Mouse (Mus musculus): ENCODE measurements at regions not wholly inside any gene's neighbourhood (a gene's known extent, or its start where the extent isn't known, plus 50 kb on each side); places are given as distances from the start of the nearest gene placed in this dataset.

GRCm38 (mm10) chr2:161470844-161471243, 362.0 kb upstream of the Chd6 start:
- no peak for DNase-seq

- DNase-seq: peak; percentile 32
These were observed 361.1 kb upstream of the Chd6 start for GRCm38 (mm10) chr2:161470025-161470424.

DNA sequence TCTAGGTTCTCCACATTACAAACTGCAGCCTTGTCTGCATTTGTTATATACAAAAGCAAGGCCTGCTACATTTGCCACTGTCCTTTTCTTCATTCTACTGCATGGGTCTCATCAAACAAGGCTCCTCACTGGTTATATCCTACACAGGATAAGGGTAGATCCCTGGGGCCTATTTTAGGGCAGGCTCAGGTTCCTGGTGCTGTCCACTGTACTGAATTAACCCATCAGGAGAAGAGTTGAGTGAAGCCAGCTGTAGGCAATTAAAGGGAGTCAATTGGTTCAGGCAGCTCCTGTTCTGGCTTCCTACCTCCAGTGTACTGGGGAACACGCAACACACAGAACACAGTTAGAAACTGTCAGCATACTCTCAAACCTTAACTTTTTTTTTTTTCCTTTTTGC, 358.2 kb upstream of the Chd6 start:
- DNase-seq: no peak

DNA sequence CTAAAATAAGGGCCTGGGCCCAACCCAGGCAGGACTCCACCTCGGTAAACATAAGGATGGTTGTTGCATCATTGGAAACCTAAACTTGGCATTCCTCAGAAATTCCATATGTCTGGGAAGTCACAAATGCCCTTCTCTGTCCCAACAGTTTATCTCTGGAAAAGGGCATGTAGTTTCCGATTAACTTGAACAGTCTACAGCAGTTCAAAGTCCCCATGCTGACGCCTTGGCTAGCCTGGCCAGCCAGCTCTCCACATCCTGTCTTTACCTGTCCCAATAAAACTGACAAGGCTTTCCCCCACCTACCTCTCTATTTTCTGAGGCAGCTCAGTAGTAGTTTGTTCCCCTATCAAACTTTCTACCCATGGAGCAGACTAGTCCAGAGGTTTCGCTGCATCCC, 351.7 kb upstream of the Chd6 start:
- no peak for DNase-seq

GRCm38 (mm10) chr2:161454466-161454865, 345.6 kb upstream of the Chd6 start:
- no peak for DNase-seq

- no peak for DNase-seq
These were observed 324.9 kb upstream of the Chd6 start for GRCm38 (mm10) chr2:161433816-161434215.

DNA sequence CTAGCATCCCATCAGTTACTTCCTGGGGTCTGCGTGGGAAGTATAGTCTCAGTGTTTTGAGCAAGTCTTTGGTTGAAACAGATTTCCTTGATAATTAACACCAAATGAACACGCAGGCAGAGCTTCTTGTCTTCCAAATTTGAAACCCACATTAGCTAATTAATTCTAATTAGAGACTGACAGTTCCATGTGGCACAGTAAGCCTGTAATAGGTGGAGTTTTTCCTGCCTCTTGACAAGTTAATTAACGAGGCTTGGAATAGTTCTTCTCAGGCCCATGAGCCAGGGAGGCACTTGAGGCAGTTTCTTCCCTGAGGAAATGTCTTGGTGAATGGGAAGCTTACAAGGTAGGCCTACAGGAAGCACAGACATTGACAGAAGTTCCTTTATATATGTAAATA, 320.4 kb upstream of the Chd6 start:
- DNase-seq: no peak

- DNase-seq: peak; percentile 14
These were observed 316.7 kb upstream of the Chd6 start for GRCm38 (mm10) chr2:161425587-161425986.

GRCm38 (mm10) chr2:161418062-161418461, 309.2 kb upstream of the Chd6 start:
- DNase-seq: no peak

DNA sequence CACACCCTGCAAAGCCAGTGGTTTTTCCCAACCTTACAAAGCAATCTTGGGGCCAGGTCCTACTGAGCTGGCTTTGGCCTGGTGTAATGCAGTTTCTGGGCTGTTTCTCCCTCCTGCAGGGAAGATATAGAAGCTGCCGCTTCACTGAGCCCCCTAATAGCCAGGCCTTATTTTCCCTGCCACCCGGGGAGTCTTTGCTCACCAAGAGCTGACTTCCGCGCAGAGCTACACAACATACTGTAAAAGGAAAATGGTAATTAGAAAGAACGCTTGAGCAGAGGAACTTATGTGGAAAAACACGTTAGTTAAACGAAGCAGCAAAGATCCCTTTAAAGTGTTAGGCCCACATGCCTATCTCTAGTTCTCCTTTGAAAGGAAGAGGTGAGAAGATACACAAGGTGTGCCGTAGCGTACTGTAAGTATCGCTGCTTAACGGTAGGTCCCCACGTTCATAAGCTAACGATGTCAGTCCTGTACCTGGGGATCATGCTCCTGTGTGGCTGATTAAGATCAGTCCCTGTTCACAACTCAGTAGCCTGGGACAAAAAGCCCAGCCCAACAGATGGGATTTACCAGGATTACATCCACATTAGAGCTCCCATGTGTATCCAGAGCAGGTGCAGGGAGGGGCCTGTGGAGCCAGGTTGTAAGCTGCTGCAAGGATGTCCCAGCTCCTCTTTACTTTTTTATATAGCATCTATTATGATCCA, 307.5 kb upstream of the Chd6 start:
- DNase-seq: no peak

DNA sequence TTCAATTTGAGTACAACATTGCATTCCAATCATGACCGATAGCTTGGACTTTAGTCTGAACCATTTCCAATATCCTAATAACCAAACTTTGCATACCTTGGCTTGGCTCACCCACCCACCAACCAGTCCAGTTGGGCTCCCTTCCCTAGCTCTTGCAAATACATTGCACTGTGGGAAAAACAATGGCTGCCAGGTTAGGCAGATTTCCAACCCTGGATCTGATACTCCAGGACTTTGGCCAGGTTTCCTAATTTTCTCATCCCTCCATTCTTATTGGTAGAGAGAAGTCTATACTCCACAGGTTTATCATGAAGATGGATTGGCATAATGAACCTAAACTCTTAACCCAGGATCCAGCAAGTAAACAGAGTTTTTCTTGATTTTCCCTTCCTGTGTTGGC, 299.4 kb upstream of the Chd6 start:
- no peak for DNase-seq

GRCm38 (mm10) chr2:161405847-161406384, 297.0 kb upstream of the Chd6 start:
- DNase-seq: no peak

GRCm38 (mm10) chr2:161398061-161398460, 289.2 kb upstream of the Chd6 start:
- DNase-seq: no peak

DNA sequence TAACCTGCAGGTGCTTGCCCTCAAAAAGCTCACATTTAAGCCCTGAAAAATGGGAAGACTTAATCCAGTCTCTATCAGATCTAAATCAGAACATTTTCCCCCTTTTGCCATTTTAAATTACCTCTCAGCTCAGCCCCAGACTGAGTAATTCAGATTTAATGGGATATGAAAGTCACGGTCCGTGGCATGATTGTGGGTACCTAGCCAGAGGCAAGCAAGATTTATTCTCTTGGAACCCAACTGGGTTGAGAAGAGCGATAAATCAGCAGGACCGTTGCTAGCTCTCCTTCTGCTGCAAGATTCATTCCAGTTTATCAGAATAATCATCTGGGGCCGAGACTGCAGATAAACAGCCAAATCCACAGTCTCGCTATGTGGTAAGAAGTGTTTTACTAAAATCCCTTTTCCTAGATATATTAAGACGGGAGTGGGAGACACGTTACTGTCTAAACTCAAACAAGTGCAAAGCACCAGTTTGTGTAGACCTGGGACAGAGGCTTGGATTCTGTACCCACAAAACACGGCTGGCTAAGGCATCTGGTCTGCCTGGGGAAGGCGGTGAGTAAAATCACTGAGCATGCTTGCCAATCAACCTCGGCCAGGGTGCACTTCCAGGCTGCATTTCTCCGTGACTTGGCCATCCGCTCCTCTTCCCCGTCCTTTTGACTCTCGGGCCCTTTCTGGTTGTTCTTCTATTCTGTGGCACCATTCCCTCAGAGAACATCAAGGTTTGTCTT, 282.2 kb upstream of the Chd6 start:
- DNase-seq: no peak

DNA sequence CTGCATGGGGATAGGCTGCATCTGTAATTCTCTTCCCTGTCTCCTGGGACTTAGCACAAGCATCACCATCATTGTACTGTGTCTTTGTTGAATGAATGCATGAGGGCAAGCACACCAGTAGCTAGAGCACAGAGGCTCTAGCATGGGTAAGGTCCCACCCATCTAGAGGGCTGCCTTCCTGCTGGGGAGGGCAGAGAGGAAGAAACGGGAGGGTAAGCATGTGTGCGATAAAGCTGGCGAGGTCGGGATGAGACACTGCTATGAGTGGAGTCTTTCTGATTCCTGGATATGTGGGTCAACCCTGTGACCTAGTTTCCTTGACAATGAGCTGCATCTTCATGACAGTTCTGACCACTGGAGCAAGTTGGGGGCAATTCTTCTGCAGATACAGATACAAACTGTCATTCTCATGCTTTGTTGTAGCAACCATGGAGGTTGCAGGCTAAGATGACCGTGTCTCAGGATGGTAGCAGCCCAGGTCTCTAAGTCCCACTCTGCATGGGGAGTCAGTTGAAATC, 280.5 kb upstream of the Chd6 start:
- no peak for DNase-seq

GRCm38 (mm10) chr2:161387054-161387453, 278.2 kb upstream of the Chd6 start:
- DNase-seq: no peak

GRCm38 (mm10) chr2:161382411-161382810, 273.5 kb upstream of the Chd6 start:
- no peak for DNase-seq

GRCm38 (mm10) chr2:161378313-161378712, 269.4 kb upstream of the Chd6 start:
- no peak for DNase-seq

- DNase-seq: peak; percentile 34
These were observed 253.4 kb upstream of the Chd6 start for GRCm38 (mm10) chr2:161362325-161362724.

- DNase-seq: no peak
These were observed 240.2 kb upstream of the Chd6 start for GRCm38 (mm10) chr2:161349110-161349509.

GRCm38 (mm10) chr2:161344018-161344417, 235.1 kb upstream of the Chd6 start:
- no peak for DNase-seq

DNA sequence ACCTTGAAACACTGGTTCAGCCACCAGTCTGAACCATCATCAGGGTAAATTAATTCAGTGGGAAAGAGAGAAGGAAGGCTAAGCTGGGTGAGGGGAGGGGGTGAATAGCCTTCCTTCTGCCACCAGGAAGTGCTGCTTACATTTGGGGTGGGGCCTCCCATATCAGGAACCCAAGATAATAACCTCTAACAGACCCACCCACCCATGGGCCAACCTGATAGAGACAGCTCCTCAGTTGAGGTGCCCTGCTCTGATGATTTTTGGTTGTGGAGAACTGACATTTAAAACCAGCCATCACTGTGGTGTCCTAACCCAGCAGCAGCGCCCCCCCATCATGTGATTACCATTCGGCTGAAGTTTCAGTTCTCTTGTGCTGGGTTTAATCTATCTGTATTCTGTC, 233.8 kb upstream of the Chd6 start:
- no peak for DNase-seq

DNA sequence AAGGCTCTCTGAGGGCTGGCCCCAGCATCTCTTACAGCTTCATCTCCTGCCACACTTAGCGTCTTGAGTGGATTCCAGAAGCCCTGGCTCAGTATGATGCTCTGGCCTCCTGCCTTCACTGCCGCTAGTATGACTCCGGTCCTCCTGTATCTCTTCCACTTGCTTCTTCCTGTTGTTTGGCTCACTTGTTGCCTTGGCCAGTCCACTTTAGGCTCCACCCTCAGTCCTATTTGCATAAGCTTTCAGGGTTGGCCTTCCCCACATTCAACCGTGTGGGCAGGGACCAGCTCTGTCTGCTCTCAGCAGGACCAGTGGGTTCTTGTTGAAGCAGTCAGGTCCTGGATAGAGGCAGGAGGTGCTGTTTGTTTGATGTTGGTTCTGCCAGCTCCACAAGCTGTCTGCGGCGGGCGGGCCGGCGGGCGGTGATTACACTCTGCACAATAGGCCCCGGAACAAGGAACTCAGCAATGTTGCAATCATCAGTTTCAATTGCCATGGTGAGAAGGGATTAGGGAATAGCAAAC, 232.6 kb upstream of the Chd6 start:
- DNase-seq: peak; percentile 57

- DNase-seq: no peak
These were observed 231.4 kb upstream of the Chd6 start for GRCm38 (mm10) chr2:161340291-161340690.

Data from lung, postnatal 10 days (tissue).